Comparison of ENCODE assay signal across 18 mouse cellular contexts in the genomic region with DNA sequence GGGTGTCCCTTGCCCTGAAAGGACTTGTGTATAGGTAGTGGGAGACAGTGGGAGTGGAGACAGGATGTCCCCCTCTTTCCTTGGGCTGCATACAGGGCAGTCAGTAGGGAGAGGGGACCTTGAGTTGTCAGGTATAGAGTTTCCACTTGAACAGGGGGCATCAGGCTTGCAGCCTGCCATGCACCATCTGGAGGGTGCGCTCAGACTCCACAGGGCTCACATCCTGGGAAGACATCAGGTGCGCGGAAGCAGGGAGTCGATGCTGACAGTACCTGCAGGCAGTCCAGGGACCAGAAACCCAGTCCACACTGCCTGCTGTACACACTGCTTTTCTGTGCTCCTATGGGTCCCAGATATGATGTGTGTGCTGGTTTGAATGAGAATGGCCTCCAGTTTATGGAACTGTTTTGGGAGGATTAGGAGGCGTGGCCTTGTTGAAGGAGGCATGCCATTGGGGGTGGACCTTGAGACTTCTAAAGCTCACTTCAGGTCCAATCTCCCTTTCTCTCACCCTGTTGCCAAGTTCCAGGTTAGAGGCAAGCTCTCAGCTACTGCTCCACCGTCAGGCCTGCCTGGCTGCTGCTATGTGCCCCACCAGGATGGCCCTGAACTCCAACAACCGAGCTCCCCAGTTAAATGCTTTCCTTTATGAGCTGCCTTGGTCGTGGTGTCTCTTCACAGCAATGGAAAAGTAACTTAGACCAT.
A peak's percentile ranks its signal among the peaks of the same experiment; 100 is the strongest.
DNase-seq lines count a peak whose midpoint lies in the region; ATAC-seq and TF ChIP-seq lines count a peak whose summit lies in the region.
"Had no signal": no experiment of that assay in that cellular context is flagged by ENCODE, and none has a peak within 500 bp of the region (broad histone marks: within the 10 kb centered on the region; RNA-seq: fewer than 3 reads in every experiment).

No protein-coding gene starts in this region.

- peak overlapping the region; percentile 36; the same call in 1 of the 2 replicates for H3K27ac ChIP-seq in hindbrain, embryonic 12.5 days
- no peak overlapping the region for H3K27ac ChIP-seq in hindbrain, postnatal 0 days
- H3K27ac ChIP-seq in midbrain, embryonic 13.5 days: peak overlapping the region; percentile 35; the same call in 1 of the 2 replicates
- H3K27ac ChIP-seq in midbrain, embryonic 10.5 days (replicated peaks): no peak overlapping the region
- peak overlapping the region; percentile 87 for H3K27ac ChIP-seq in forebrain, embryonic 14.5 days (ENCODE audit: low read depth, low read length)
- no peak overlapping the region for H3K27ac ChIP-seq in midbrain, embryonic 16.5 days (ENCODE audit: low read length)
- H3K27ac ChIP-seq: embryonic facial prominence, embryonic 15.5 days; heart, embryonic 15.5 days; layer of hippocampus, adult 2 months; limb, embryonic 13.5 days; liver, embryonic 14.5 days had no signal

- H3K9me3 ChIP-seq in hindbrain, embryonic 12.5 days (replicated peaks): 0 out of 2 replicates have a peak, but pooled peaks cover 6% of the 10 kb centered on the region
- H3K9me3 ChIP-seq in hindbrain, postnatal 0 days (ENCODE audit: low read length): no peaks in the 10 kb centered on the region
- H3K9me3 ChIP-seq in midbrain, embryonic 13.5 days: peaks cover 3% of the 10 kb centered on the region; the same call in 1 of the 2 replicates
- H3K9me3 ChIP-seq in midbrain, embryonic 10.5 days (replicated peaks): no peaks in the 10 kb centered on the region; the same call in 1 of the 2 replicates
- no peaks in the 10 kb centered on the region for H3K9me3 ChIP-seq in forebrain, embryonic 14.5 days (replicated peaks; ENCODE audit: control insufficient read depth, low read length)
- no peaks in the 10 kb centered on the region; the same call in 1 of the 2 replicates for H3K9me3 ChIP-seq in midbrain, embryonic 16.5 days (replicated peaks; ENCODE audit: control insufficient read depth, low read length, poor library complexity, severe bottlenecking)
- H3K9me3 ChIP-seq: embryonic facial prominence, embryonic 15.5 days; heart, embryonic 15.5 days had no signal

- H3K9ac ChIP-seq in hindbrain, embryonic 12.5 days: no peak overlapping the region
- no peak overlapping the region for H3K9ac ChIP-seq in hindbrain, postnatal 0 days (replicated peaks; ENCODE audit: low read length)
- no peak overlapping the region for H3K9ac ChIP-seq in midbrain, embryonic 13.5 days (replicated peaks)
- no peak overlapping the region for H3K9ac ChIP-seq in forebrain, embryonic 14.5 days (ENCODE audit: low read length)
- no peak overlapping the region for H3K9ac ChIP-seq in midbrain, embryonic 16.5 days (ENCODE audit: low read depth, low read length)
- H3K9ac ChIP-seq: embryonic facial prominence, embryonic 15.5 days; heart, embryonic 15.5 days; limb, embryonic 13.5 days; liver, embryonic 14.5 days had no signal

- peaks cover 19% of the 10 kb centered on the region for H3K4me1 ChIP-seq in hindbrain, embryonic 12.5 days
- H3K4me1 ChIP-seq in hindbrain, postnatal 0 days (ENCODE audit: insufficient read depth, low read length): peaks cover 6% of the 10 kb centered on the region; the same call in 1 of the 2 replicates
- H3K4me1 ChIP-seq in midbrain, embryonic 13.5 days (replicated peaks): peaks cover 8% of the 10 kb centered on the region; the same call in 1 of the 2 replicates
- 0 out of 2 replicates have a peak, but pooled peaks cover 2% of the 10 kb centered on the region for H3K4me1 ChIP-seq in midbrain, embryonic 10.5 days
- peaks cover 19% of the 10 kb centered on the region for H3K4me1 ChIP-seq in forebrain, embryonic 14.5 days (ENCODE audit: control insufficient read depth, insufficient read depth, low read length)
- H3K4me1 ChIP-seq in midbrain, embryonic 16.5 days (ENCODE audit: control insufficient read depth, insufficient read depth, low read length): 0 out of 2 replicates have a peak, but pooled peaks cover 4% of the 10 kb centered on the region
- H3K4me1 ChIP-seq: embryonic facial prominence, embryonic 15.5 days; heart, embryonic 15.5 days had no signal

- H3K36me3 ChIP-seq in hindbrain, embryonic 12.5 days: no peaks in the 10 kb centered on the region
- H3K36me3 ChIP-seq in hindbrain, postnatal 0 days (ENCODE audit: insufficient read depth, low read length): no peaks in the 10 kb centered on the region
- no peaks in the 10 kb centered on the region for H3K36me3 ChIP-seq in midbrain, embryonic 13.5 days
- H3K36me3 ChIP-seq in midbrain, embryonic 10.5 days: no peaks in the 10 kb centered on the region
- H3K36me3 ChIP-seq in forebrain, embryonic 14.5 days (ENCODE audit: control insufficient read depth, insufficient read depth, low read length): no peaks in the 10 kb centered on the region
- H3K36me3 ChIP-seq in midbrain, embryonic 16.5 days (ENCODE audit: control insufficient read depth, insufficient read depth, low read length): no peaks in the 10 kb centered on the region
- H3K36me3 ChIP-seq: embryonic facial prominence, embryonic 15.5 days; heart, embryonic 15.5 days; limb, embryonic 13.5 days had no signal

- no peak for TF ChIP-seq CTCF in hindbrain, postnatal 0 days (IDR thresholded peaks at IDR 0.05; ENCODE audit: low read depth)

- H3K4me2 ChIP-seq in hindbrain, embryonic 12.5 days (replicated peaks): no peak overlapping the region
- H3K4me2 ChIP-seq in hindbrain, postnatal 0 days (ENCODE audit: low read depth, low read length): no peak overlapping the region
- H3K4me2 ChIP-seq in midbrain, embryonic 13.5 days (replicated peaks): no peak overlapping the region
- no peak overlapping the region for H3K4me2 ChIP-seq in forebrain, embryonic 14.5 days (ENCODE audit: low read length)
- H3K4me2 ChIP-seq in midbrain, embryonic 16.5 days (ENCODE audit: low read length): no peak overlapping the region
- H3K4me2 ChIP-seq: embryonic facial prominence, embryonic 15.5 days; heart, embryonic 15.5 days; limb, embryonic 13.5 days had no signal

- H3K27me3 ChIP-seq in hindbrain, embryonic 12.5 days: no peaks in the 10 kb centered on the region; the same call in 1 of the 2 replicates
- no peaks in the 10 kb centered on the region for H3K27me3 ChIP-seq in hindbrain, postnatal 0 days (ENCODE audit: insufficient read depth, low read length)
- H3K27me3 ChIP-seq in midbrain, embryonic 13.5 days: no peaks in the 10 kb centered on the region
- no peaks in the 10 kb centered on the region for H3K27me3 ChIP-seq in midbrain, embryonic 10.5 days (ENCODE audit: low read depth, poor library complexity, severe bottlenecking)
- H3K27me3 ChIP-seq in forebrain, embryonic 14.5 days (replicated peaks; ENCODE audit: control insufficient read depth, insufficient read depth, low read length): no peaks in the 10 kb centered on the region
- H3K27me3 ChIP-seq in midbrain, embryonic 16.5 days (ENCODE audit: control insufficient read depth, insufficient read depth, low read depth, low read length): no peaks in the 10 kb centered on the region
- H3K27me3 ChIP-seq: embryonic facial prominence, embryonic 15.5 days; limb, embryonic 13.5 days had no signal

- 84% methylated on average over 8 of the region's 8 CpGs for WGBS in hindbrain, embryonic 12.5 days
- whole genome bisulfite sequencing in hindbrain, postnatal 0 days: 70% methylated on average over 8 of the region's 8 CpGs
- WGBS in midbrain, embryonic 13.5 days: 86% methylated on average over 8 of the region's 8 CpGs
- 85% methylated on average over 8 of the region's 8 CpGs for WGBS in midbrain, embryonic 10.5 days
- WGBS in forebrain, embryonic 14.5 days: 70% methylated on average over 8 of the region's 8 CpGs
- 86% methylated on average over 8 of the region's 8 CpGs for WGBS in midbrain, embryonic 16.5 days

- no peak overlapping the region for H3K4me3 ChIP-seq in hindbrain, embryonic 12.5 days
- no peak overlapping the region for H3K4me3 ChIP-seq in hindbrain, postnatal 0 days (ENCODE audit: low read length)
- no peak overlapping the region for H3K4me3 ChIP-seq in midbrain, embryonic 13.5 days (replicated peaks)
- no peak overlapping the region for H3K4me3 ChIP-seq in midbrain, embryonic 10.5 days
- H3K4me3 ChIP-seq in forebrain, embryonic 14.5 days (ENCODE audit: low read depth, low read length): no peak overlapping the region
- no peak overlapping the region for H3K4me3 ChIP-seq in midbrain, embryonic 16.5 days (ENCODE audit: low read depth, low read length)
- H3K4me3 ChIP-seq: embryonic facial prominence, embryonic 15.5 days; heart, embryonic 15.5 days; layer of hippocampus, adult 2 months; limb, embryonic 13.5 days had no signal

- no peak for ATAC-seq in hindbrain, embryonic 12.5 days (ENCODE audit: low FRiP score)
- ATAC-seq in hindbrain, postnatal 0 days: no peak
- ATAC-seq in midbrain, embryonic 13.5 days: no peak
- ATAC-seq in forebrain, embryonic 14.5 days: peak; percentile 40
- ATAC-seq in midbrain, embryonic 16.5 days: 0 out of 2 replicates have a peak, but pooled peaks have one; percentile 11

- no peak for DNase-seq in hindbrain, postnatal 0 days (ENCODE audit: low spot score)
- no peak for DNase-seq in midbrain, embryonic 10.5 days (ENCODE audit: low spot score)
- DNase-seq in forebrain, embryonic 14.5 days (ENCODE audit: low spot score): no peak
- no peak for DNase-seq in left cerebral cortex, adult 11 months (ENCODE audit: low spot score)
- DNase-seq in layer of hippocampus, postnatal 14 days (ENCODE audit: low spot score in 2 of 2): no peak
- DNase-seq: adrenal gland, postnatal 36 days; heart, adult 18-20 months; kidney, adult 18-20 months; kidney, postnatal 10 days; lung, postnatal 36 days had no signal

Comparison
In these comparisons a context has a peak if more than half of its experiments do, and no peak if none do; other contexts are left out.
1. ATAC-seq: peak in forebrain, embryonic 14.5 days (single experiment) and midbrain, embryonic 16.5 days (single experiment); none in hindbrain, embryonic 12.5 days (single experiment), hindbrain, postnatal 0 days (single experiment) and midbrain, embryonic 13.5 days (single experiment).
2. H3K27ac ChIP-seq: peak in hindbrain, embryonic 12.5 days (single experiment), midbrain, embryonic 13.5 days (single experiment) and forebrain, embryonic 14.5 days (single experiment); none in hindbrain, postnatal 0 days (single experiment), midbrain, embryonic 10.5 days (single experiment) and midbrain, embryonic 16.5 days (single experiment).